Mouse (Mus musculus) megakaryocyte-erythroid progenitor cell, adult 5-6 weeks (primary cell): ENCODE results near the gene Usp32. TPM values are rescaled to one million over a fixed set of nuclear protein-coding genes. Genes with fewer than 3 reads are reported as not detected.
"Not testable (repeated sequence)": the region's sequence is repeated elsewhere in the genome, so short reads cannot be mapped to it uniquely, and the experiment has no call there.

Source experiments
- ATAC-seq: replicated peaks from 2 replicates; pipeline ENCODE4 v1.8.0; 2016; ENCODE audit warnings: mild to moderate bottlenecking, inconsistent platforms; ENCODE audit not compliant: severe bottlenecking, poor library complexity, low FRiP score, low TSS enrichment
- total RNA-seq, 2 experiments: library from RNA; stranded (forward) in 1 of 2; stranded (reverse) in 1 of 2; fragments of 200-1000, 215-1000 nt in 1 of 2; fragments of >200 nt in 1 of 2; fragmentation: Nextera tagmentation in 1 of 2; gene quantifications; 2 replicates each; pipeline ENCODE4 v1.2.3; 2014 to 2017

Gene Usp32
- total RNA-seq (2014; fragmentation: Nextera tagmentation): 34.2 and 53.4 TPM in 2 replicates
- total RNA-seq (2017): 17.2 and 31.9 TPM in 2 replicates

DNA sequence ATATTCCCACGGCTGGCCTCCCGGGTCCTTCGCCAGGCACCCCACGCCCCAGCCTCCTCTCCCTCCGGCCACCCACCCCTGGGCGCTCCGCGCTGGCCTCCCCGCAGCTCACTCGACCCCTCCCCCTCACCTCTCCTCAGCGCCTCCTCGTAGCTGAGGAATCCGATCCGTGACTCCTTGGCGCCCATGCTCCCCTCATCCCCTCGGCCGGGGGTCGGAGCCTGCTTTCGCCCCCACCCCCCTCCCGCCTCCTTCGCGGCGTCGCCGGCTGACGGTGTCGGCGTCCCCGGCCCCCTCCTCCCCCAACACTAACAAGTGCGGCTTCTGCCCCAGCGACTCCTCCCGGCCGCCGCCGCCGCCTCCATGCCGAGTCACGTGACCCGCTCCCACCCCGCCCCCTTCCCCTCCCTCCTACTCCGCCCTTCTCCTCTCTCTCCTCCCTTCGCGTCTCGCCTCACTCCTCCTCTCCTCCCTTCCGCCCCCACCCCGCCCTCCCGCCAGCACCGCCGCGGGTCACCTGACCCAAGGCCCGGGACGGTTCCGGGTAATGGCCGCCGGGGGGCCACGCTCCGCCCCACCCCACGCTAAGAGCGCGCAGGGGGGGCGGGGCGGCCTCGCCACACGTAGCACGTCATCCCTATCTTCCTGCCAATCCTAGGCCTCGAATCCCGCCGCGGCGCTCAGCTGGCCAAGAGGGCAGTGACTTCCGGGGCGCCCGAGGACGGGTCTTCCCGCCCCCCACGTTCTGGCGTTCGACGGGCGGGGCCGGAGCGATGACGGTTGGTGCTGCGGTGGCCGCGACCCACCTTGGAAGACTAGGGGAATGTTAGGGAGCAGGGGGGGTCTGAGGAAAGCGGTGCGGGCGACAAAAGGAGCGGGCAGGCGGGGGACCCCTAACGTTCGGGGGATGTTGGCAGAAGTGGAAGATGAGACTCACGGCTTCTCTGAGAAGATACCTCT is at the start of gene Usp32:
Usp32 (minus strand) TSS at position 581 of the 960 bp plus-strand sequence.
- peak; percentile 99 for ATAC-seq

DNA sequence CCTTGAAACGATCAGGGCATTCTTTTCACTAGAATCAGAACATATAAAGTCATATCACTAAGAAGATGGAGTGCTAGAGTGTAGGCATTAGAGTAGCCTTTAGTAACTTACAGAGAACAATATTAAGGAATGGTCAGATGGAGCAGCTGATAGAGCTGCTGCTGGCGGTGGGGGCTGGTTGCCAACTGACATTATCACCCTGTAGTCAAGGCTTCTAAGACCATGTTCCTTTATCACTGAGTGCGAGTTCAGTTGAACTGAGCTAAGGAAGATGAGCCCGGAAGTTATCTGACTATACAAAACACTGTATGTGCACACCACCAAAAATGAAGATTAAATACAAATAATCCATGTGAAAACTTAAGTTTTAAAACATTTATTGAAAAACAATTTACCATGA is 49.1 kb upstream of the Usp32 start:
- peak; percentile 77 for ATAC-seq

DNA sequence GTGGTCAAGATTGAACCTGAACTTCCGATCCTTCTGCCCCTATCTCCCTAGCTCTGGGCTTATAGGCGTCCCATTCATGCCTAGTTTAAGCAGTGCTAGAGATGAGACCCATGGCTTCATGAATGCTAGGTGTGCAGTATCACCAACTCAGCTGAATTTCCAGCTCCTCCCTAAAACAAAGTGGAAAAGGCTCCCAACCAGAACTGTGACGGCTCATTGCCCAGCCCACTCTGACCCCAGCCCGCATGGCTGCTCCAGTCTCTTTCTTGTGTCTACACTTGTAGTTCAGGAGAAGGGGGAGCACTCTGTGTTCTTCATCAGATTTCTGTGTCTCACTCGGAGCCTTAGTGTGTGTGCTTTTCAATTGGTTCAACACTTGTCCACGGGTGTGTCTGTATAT is 44.9 kb upstream of the Usp32 start:
- ATAC-seq: no peak

DNA sequence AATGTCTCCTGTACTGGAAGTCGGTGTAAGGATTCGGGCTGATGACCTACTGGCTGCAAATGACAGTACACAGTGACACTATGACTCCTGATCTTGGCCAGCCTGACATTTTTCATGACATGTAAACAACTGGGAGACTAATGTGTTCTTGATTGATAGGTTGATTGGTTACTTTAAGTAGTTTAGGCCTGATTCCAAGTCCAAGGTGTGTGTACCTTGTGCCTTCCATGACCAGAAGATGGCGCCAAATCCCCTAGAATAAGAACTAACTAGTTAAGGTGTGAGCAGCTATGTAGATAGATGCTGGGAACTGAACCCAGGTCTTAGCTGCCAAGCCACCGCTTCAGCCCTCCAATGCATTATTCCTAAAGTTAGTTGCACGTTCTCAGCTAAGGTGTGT is 44.1 kb upstream of the Usp32 start:
- ATAC-seq: peak; percentile 68

DNA sequence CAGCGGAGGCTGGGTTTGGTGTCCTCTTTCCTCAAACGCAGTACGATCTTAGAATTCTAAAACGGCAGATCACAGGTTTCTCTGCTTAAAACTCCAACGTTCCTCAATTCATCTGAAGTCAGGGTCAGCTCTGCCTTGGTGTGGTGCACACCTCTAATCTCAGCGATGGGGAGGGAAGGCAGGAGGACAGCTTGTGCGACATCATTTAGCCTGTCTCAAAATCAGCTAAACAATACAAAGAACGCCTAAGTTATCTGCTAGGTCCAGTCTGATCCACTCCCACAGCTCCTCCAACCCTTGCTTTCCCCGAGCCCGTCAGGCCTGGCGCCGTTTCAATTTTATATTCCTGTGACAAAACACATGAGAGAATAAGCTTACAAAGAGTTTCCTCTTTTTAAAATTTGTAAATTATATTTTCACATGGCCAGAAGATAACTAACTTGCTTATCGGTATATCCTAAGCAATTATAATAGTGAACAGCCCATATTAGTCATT is 43.4 kb upstream of the Usp32 start:
- peak; percentile 52 for ATAC-seq

DNA sequence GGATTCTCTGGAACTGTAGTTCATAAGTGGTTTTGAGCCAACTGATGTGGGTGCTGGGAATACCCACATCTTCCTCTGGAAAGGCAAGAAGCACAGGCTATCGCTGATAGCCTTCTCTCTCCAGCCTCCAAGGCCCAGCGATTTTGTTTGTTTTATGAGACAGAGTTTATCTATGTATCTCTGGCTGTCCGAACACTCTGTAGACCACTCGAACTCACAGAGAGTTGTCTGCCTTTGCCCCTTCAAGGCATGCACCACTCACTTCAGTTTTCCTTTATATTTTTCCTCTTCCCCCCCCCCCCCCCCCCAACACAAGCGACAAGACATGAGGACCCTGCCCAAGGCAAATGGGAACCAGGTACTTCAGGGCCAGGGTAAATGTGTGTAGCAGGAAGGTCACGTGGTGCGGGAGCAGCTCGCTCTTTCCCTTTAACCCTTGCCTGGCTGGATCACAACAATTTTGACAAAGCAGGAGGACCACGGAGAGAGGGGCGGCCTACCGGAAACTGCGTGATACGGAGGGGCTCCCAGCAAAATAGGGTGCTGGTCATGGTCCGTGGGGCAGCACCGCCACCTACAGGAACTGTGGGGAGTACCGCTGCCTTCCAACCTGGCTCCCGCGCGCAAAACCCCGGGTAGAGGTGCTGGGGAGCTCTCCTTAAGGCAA is 42.8 kb upstream of the Usp32 start:
- ATAC-seq: peak; percentile 89

DNA sequence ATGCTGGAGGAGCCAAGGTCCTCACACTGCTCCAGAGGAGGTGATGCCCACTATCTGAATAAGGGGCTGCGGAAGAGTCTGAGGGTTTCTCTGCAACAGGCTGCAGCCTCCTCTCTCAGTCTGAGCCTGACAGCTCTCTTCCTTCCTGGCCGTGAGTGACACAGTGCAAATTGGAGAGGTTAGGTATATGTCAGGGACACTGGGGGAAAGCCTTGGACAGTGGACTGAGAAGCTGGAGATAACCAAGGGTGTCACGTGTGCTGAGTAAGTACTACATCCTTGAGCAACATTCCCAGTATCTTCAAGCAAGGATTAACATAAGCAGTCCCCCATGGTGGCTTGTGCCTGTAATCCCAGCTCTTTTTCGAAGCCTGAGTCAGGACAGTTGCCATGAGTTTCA is 38.5 kb upstream of the Usp32 start:
- ATAC-seq: no peak

DNA sequence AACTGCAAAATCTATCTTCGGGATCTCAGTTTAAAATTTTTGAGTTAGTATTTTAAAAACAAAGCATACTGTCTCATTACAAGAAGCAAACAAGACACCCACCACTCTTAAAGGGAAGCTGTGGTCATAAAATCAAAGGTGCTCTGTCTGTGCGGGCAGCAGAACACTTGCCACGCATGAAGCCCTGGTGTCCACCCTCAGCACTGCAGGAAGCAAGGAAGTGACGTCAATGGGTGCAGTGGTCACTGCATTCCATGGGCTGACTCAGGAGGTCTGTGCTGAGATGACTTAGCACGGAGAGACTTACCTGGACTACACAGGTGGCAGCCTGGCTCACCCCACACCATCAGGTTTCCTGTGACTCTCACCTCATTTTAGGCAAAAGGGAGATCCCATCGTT is 37.8 kb upstream of the Usp32 start:
- ATAC-seq: no peak

DNA sequence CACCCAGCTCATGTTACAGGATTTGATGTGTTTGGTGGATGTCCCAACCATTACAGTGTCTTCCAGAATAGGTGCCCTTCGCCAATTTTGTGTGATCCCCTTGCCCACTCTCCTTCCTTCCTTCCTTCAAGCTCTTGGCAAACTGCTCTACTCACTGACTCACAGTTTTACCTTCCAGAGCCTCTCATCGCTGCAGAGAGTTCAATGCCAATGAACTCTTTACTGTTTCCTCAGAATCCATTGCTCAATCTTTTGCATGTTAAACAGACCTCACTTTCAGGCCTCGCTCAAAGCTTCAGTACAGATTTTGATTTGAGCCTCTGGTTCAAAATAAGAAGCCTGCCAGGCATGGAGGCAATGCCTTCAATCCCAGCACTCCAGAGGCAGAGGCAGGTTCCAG is 36.0 kb upstream of the Usp32 start:
- ATAC-seq: no peak

DNA sequence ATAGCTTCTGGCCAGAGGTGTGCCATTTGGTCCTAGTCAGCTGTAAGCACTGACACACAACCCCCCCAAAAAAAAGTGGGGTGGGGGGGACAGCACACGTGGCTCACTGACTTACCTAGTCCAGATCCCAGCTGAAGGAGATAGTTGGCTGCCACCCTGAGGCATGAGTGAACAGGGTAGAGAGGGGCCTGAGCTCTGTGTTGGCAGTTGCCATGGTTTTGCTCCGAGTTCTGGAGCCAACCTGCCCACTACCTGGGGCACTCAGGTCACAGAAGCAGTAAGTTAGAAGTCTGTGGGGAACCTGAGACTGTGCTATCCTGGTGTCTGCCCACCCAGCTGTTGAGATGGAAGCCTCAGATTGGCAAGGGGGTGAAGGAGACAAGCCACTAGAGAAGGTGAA is 30.9 kb upstream of the Usp32 start:
- no peak for ATAC-seq

DNA sequence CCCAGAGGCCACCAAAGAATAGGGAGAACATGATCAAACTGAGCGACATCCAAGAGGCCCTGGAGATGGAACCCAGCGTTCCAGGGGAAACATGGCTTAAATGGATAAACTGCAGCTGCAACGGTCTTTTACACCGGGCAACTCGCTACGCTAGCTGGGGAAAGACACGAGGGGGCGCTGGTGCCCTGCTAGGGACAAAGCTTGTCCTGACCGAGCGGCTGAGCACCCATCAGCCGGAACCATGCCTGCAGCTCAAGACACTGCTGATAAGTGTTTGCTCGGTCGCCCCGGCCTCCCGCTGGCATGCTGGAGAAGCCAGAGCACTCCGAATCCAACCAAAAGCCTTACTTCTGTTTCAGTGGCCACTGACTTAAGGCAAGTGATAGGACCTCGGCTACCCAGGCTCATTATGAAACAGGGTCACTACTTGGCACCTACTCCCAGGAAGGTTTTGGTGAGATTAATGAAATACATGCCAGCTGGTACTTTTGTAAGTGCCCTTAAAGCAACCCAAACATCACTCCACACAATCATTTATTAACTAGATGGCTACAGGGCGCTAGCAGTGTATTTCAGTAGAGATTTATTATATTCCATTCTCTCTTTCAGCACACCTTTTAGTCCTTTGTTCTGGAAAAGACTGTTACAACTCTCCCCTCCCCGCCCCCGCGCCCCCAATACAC is 30.2 kb upstream of the Usp32 start, which contains the start of gene 1700125H20Rik:
1700125H20Rik (plus strand) TSS at position 347 of the 683 bp plus-strand sequence.
- ATAC-seq: peak; percentile 96

DNA sequence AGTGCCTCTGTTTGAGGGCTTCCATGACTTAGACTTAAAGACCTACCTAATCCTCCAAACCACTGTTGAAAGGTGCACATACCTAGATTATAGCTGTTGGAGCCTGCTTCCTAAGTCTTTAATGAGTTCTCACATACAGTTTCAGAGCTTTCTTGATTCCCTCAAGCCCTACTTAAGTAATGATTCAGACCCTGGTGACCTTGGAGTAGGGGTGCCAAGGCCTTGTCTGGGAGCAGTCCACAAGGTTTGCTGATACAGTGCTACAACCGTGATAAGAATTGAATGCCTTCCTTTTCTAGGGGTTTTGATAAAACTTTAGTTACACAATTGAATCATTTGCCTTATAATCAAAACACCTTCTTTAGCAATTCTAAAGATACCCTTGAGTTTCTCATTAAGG is 27.5 kb upstream of the Usp32 start:
- ATAC-seq: no peak

DNA sequence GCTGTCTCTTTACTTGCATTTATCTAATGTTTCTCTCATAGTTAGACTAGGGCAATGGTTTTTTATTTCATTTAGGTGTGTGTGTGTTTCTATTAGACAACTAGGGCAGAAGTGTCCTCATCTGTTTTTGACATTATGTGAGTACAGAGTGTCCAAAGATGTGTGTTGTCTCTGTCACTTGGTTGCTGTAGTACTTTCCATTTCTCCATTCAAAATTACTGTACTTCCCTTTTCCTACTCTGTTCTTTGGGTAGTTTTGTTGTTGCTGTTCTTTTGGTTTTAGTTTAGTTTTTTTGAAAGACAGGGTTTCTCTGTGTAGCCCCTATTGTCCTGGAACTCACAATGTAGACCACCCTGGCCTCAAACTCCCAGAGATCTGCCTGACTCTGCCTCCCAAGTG is 24.4 kb upstream of the Usp32 start:
- ATAC-seq: no peak

DNA sequence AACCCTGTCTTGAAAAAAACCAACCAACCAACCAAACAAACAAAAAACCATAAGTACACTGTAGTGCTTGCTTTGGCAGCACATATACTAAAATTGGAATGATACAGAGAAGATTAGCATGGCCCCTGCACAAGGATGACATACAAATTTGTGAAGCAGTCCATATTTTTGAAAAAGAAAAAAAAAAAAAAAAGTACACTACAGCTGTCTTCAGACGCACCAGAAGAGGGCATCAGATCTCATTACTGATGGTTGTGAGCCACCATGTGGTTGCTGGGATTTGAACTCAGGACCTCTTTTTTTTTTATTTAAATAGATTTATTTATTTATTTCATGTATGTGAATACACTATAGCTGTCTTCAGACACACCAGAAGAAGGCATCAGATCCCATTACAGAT is 23.1 kb upstream of the Usp32 start:
- ATAC-seq: not testable (repeated sequence)

DNA sequence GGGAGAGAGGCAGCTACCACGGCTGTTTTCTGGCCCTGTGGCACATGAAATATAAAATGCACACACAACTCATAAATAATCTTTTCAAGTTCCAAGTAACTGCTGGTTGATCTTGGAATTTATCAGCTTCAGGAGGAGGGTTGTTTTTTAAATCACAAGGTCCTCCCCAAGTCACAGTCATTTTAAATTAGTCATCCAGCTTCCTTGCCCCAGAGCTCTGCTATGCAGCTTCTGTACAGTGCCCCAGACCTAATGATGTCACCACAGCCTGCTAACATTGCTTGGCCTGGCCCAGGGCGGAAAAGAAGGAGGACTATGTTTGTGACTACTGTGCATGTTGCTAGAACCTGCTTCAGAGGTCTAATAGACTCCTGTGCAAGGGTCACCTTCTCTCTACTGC is 17.3 kb upstream of the Usp32 start:
- ATAC-seq: no peak

DNA sequence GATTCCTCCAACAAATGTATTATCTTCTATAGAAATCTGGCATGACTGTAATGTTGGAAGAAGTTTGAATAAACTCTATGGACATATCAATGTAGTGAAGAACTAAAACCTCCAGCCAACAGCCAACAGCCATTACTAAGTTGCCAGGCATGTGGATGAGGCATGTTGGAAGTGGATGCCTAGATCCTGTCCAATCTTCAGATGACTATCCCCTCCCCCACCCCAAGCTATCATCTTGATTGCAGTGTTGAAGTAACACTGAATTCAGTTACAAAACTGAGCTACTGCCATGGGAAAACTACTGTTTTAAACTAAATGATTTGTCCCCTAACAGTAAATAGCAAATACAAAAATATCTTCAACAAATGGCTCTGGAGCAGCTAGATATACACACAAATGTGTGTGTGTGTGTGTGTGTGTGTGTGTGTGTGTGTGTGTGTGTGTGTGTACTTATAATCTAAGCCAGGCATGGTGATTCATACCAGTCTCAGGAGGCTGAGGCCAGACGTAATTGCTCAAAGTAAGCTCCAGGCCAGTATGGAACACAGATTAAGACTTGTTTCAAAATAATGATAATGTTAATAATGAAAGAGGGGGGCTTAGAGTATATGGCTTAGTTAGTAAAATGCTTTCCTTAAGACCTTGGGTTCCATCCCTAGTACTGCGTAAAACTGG is 12.4 kb upstream of the Usp32 start:
- ATAC-seq: no peak

DNA sequence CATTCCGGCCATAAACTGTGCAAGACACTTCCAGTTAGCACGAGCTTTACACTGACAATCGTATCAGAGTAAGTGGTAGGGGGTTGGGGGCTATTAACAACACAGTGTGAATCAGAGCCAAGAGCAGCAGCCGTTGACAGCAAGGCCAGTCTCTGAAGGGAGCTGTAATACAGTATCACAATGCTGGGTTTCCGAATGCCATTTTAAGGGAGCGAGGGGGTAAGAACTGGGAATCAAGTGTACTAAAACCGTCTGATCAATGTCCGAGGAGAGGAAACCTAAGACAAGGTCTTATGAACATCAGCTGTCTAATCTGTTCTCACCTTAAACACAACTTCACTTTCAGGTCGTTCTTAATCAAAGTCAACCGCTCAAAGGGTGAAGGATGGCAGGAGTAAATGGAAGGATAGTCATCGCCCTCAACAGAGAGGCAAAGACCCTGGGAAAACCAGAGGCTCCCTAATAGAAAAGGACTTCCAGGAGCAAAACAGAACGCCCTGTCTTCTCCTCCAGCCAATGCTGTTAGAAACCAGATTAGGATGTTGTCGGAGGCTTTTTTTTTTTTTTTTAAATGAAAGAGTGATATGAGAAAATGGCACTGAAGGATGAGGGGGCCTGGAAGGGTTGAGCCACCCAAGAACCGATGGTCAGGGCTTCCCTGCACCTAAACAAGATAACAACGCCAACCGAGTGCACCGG is 1.0 kb downstream of the Usp32 start:
- no peak for ATAC-seq

DNA sequence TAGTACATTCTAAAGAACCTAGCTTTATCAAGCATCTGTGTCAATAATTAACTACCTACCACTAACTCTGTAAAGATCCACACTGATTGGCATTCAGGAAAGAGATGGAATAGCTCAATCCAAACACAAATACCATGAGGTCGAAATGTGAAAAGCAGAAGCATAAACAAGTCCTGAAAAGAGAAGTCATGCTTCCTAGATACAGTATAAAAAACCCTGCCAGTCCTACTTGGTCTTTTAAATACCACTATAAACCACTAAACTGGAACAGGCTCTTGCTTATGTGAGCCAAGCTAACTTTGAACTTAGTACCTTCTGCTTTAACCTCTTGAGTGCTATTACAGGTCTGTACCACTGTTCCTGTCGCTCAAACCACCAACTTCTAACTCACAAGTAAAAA is 8.4 kb downstream of the Usp32 start:
- ATAC-seq: no peak

DNA sequence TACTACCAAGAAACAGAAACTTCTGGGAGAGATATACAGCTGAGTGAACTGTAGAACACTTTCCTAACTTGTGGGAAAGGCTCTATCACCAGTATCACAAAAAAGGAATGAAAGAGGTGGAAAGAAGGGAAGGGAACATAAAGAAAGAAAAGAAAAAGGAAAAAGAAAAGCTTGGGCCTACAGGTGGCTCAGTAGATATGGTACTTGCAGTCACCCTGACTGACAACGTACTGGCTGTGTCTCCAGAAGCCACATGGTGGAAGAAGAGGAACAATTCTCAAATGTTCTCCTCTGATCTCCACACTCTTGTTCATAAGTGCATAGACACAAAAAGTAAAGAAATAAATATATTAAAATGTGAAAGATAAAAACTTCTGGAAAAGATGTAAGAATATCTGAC is 11.1 kb downstream of the Usp32 start:
- no peak for ATAC-seq
